Mouse (Mus musculus) heart, adult 2 months (tissue): ENCODE results near the gene Myzap. TPM values are rescaled to one million over a fixed set of nuclear protein-coding genes. Genes with fewer than 3 reads are reported as not detected.
"Not testable (repeated sequence)": the region's sequence is repeated elsewhere in the genome, so short reads cannot be mapped to it uniquely, and the experiment has no call there.

Experiments used
- DNase-seq, 2 experiments: peaks; one replicate each; pipeline ENCODE4 v3.0.0; 2021
- H3K27ac ChIP-seq: fragments of 200-600 bp; 2 replicates; pipeline ENCODE4 v1.8.1; 2022
- H3K27me3 ChIP-seq: fragments of 200-500 bp; 2 replicates; pipeline ENCODE4 v1.6.1; 2012; ENCODE audit warnings: mild to moderate bottlenecking, low read length, inconsistent platforms, mixed read lengths; ENCODE audit not compliant: control insufficient read depth, insufficient read depth
- H3K36me3 ChIP-seq: fragments of 200-500 bp; 2 replicates; pipeline ENCODE4 v1.6.1; 2012; ENCODE audit warnings: low read length, inconsistent platforms; ENCODE audit not compliant: control insufficient read depth, insufficient read depth
- H3K4me1 ChIP-seq: fragments of 200-500 bp; 2 replicates; pipeline ENCODE4 v1.6.1; 2011; ENCODE audit warnings: low read length; ENCODE audit not compliant: control insufficient read depth, insufficient read depth
- H3K4me3 ChIP-seq: fragments of 200-600 bp; 2 replicates; pipeline ENCODE4 v1.8.1; 2022
- H3K79me2 ChIP-seq: fragments of 200-500 bp; replicated peaks from 2 replicates; pipeline ENCODE4 v1.6.1; 2012; ENCODE audit warnings: mild to moderate bottlenecking, inconsistent platforms, low read length, moderate library complexity, mixed read lengths; ENCODE audit not compliant: control insufficient read depth, insufficient read depth
- H3K9ac ChIP-seq: fragments of 200-500 bp; 2 replicates; pipeline ENCODE4 v1.6.1; 2012; ENCODE audit warnings: low read depth, mild to moderate bottlenecking, control low read depth, inconsistent platforms, low read length, mixed read lengths
- CTCF ChIP-seq: fragments of 200-600 bp; IDR thresholded peaks from 2 replicates; pipeline ENCODE4 v1.8.1; 2022; ENCODE audit warnings: antibody characterized with exemption, mild to moderate bottlenecking, moderate library complexity
- EP300 ChIP-seq: fragments of 200-500 bp; IDR thresholded peaks from 2 replicates; pipeline ENCODE4 v1.6.1; 2011; ENCODE audit warnings: low read depth, low read length, control low read depth; ENCODE audit not compliant: insufficient read depth
- POLR2A ChIP-seq: fragments of 200-500 bp; IDR thresholded peaks from 2 replicates; pipeline ENCODE4 v1.6.1; 2011; ENCODE audit warnings: mild to moderate bottlenecking, low read depth, low read length, control low read depth; ENCODE audit not compliant: insufficient read depth
- WGBS: fragments of 180-500 bp; shearing (Covaris S2); methylation state at CpG from one replicate; pipeline ENCODE4 v1.1.7; 2018; 5-methylcytosine and 5-hydroxymethylcytosine counted together
- intact Hi-C: fragments of 180-260 bp; cut with DNase I; formaldehyde crosslinking; loops from one replicate; pipeline ENCODE4 v1.15.1; 2025
- polyA plus RNA-seq: library from polyadenylated mRNA; depleted of rRNA; stranded (reverse); fragments of >200 nt; gene quantifications from 2 replicates; pipeline ENCODE4 v1.2.3, GENCODE M21; 2012
- total RNA-seq, 2 experiments: library from RNA; stranded (reverse); gene quantifications; 2 replicates each; pipeline ENCODE4 v1.2.3; 2021

Myzap gene
- total and polyA plus RNA-seq, 3 experiments: 163 to 430 (median 359) TPM

GRCm38 (mm10) chr9:71621968-71622367, 29.8 kb upstream of the Myzap start:
- H3K27ac ChIP-seq: no peak overlapping the region
- WGBS: 65% methylated on average over 4 of the region's 4 CpGs

DNA sequence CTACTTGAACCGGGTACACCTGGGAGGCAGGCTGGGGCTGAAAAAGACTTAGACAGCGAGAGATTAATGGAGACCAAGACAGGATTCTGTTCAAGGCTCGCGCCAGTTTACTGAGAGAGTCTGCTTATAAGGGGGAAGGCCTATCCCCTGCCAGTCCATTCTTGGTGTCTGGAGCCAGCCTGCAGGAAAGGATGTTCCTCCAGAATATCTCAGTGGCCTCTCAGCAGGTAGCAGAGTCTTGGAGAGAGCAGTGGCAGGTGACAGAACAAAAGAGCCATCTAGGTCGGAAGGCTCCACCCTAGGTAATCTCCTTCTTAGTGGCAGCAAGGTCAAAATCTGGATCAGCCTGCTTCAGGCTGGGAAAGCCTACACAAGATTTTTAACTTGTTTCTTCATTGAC, 28.0 kb upstream of the Myzap start:
- H3K4me3 ChIP-seq: not testable (repeated sequence)
- intact Hi-C loops: loop anchor here (5.0 to 10.0 kb wide), 2 partner anchors 405 to 493 kb away; partner anchors contain the start of gene Aldh1a2
- WGBS: 92% methylated on average over 5 of the region's 5 CpGs

More at GRCm38 (mm10) chr9:71621968-71622367, 29.8 kb upstream of the Myzap start:
- no peak for DNase-seq
- Histone ChIP-seq H3K79me2 (no peaks in the 10 kb centered on the region), H3K9ac (no peak overlapping the region), H3K4me1 (peaks cover 6% of the 10 kb centered on the region), H3K4me3 (no peak overlapping the region), H3K36me3 (no peaks in the 10 kb centered on the region), H3K27me3 (no peaks in the 10 kb centered on the region)
- no peak for TF ChIP-seq CTCF
- intact Hi-C loops: loop anchor here (5.0 to 10.0 kb wide), 2 partner anchors 407 to 495 kb away; partner anchors contain the start of gene Aldh1a2

DNA sequence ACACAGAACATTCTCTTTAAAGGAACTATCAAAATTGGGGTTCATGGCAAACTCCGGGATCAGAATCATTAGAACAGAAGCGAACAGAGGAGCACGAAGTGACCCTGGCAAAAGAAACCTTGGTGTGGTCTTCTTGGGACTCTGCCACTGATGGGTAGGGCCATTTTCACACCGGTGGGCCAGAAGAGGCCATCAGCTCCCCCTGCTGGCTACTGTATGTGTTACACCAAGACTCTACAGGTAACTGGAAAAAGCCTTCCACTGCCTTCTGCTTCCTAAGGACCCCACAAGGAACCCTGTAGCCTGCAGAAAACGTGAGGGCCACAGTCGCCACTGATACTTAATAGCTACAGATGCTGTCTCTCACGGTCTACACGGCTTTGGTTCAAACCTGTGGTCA, 25.2 kb upstream of the Myzap start:
- Histone ChIP-seq H3K79me2 (no peaks in the 10 kb centered on the region), H3K4me1 (no peaks in the 10 kb centered on the region; the same call in 1 of the 2 replicates), H3K36me3 (no peaks in the 10 kb centered on the region), H3K27ac (no peak overlapping the region), H3K4me3 (no peak overlapping the region), H3K9ac (no peak overlapping the region), H3K27me3 (no peaks in the 10 kb centered on the region)
- 42% methylated on average over 8 of the region's 8 CpGs for WGBS
- DNase-seq: peak in 1 of 2 experiments; percentile 45
- TF ChIP-seq EP300: 0 out of 2 replicates have a peak, but pooled peaks have one; percentile 11
- peak; percentile 80 for TF ChIP-seq CTCF
- TF ChIP-seq POLR2A: no peak
- intact Hi-C loops: loop anchor here (5.0 kb wide), 2 partner anchors 130 to 260 kb away; partner anchors contain the start of gene Polr2m

More for the DNA sequence above, 28.0 kb upstream of the Myzap start:
- H3K9ac ChIP-seq, H3K27ac ChIP-seq, H3K4me1 ChIP-seq, DNase-seq, H3K36me3 ChIP-seq, H3K27me3 ChIP-seq, H3K79me2 ChIP-seq: not testable (repeated sequence)

GRCm38 (mm10) chr9:71616185-71616584, 24.0 kb upstream of the Myzap start:
- no peaks in the 10 kb centered on the region for H3K27me3 ChIP-seq
- H3K36me3 ChIP-seq: no peaks in the 10 kb centered on the region
- WGBS: 3% methylated on average over 3 of the region's 3 CpGs
- peak; percentile 80 to 82 for DNase-seq
- H3K9ac ChIP-seq: no peak overlapping the region
- intact Hi-C loops: loop anchor here (1.0 to 5.0 kb wide), 3 partner anchors 72 to 259 kb away; partner anchors contain the start of gene Polr2m
- no peak overlapping the region for H3K27ac ChIP-seq
- no peaks in the 10 kb centered on the region; the same call in 1 of the 2 replicates for H3K4me1 ChIP-seq
- no peak overlapping the region for H3K4me3 ChIP-seq
- TF ChIP-seq POLR2A (no peak), CTCF (peak; percentile 95), EP300 (no peak)
- H3K79me2 ChIP-seq: no peaks in the 10 kb centered on the region

DNA sequence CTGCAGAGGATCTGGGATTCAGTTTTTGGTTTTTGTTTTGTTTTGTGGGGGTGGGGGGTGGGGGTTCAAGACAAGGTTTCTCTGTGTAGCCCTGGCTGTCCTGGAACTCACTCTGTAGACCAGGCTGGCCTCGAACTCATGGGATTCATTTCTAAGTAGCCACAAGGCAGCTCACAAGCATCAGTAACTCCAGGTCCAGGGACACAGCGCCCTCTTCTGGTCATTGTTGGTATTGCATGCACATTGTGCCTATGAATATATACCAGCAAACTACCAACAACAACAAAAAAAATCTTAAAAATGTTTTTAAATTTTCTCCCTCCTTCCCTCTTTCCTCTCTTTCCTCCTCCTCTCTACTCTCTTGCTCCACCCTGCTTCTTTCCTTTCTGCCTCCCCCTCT, 22.5 kb upstream of the Myzap start:
- Histone ChIP-seq H3K27ac (no peak overlapping the region), H3K79me2 (no peaks in the 10 kb centered on the region), H3K4me1 (no peaks in the 10 kb centered on the region; the same call in 1 of the 2 replicates), H3K9ac (no peak overlapping the region), H3K4me3 (no peak overlapping the region), H3K36me3 (no peaks in the 10 kb centered on the region), H3K27me3 (no peaks in the 10 kb centered on the region)
- TF ChIP-seq EP300: peak; percentile 55; the same call in 1 of the 2 replicates
- no peak for TF ChIP-seq POLR2A
- peak; percentile 88 for TF ChIP-seq CTCF
- WGBS: 19% methylated on average over 2 of the region's 2 CpGs
- peak in 1 of 2 experiments; percentile 72 for DNase-seq
- intact Hi-C loops: loop anchor here (5.0 kb wide), 2 partner anchors 127 to 257 kb away; partner anchors contain the start of gene Polr2m

GRCm38 (mm10) chr9:71612981-71613380, 20.8 kb upstream of the Myzap start:
- 70% methylated on average over 6 of the region's 6 CpGs for WGBS
- H3K9ac ChIP-seq: no peak overlapping the region
- no peak for DNase-seq
- H3K36me3 ChIP-seq: no peaks in the 10 kb centered on the region
- no peak overlapping the region for H3K4me3 ChIP-seq
- H3K4me1 ChIP-seq: peaks cover 5% of the 10 kb centered on the region
- no peak overlapping the region; the same call in 1 of the 2 replicates for H3K27ac ChIP-seq
- intact Hi-C loops: loop anchor here (1.0 to 2.0 kb wide), 2 partner anchors 22 to 70 kb away; no protein-coding TSS in a partner anchor
- no peaks in the 10 kb centered on the region for H3K79me2 ChIP-seq
- peak; percentile 89 for TF ChIP-seq EP300
- TF ChIP-seq CTCF: peak; percentile 82
- TF ChIP-seq POLR2A: no peak
- no peaks in the 10 kb centered on the region for H3K27me3 ChIP-seq
